Mouse (Mus musculus): ENCODE data around the gene Cox18.
"Not testable (repeated sequence)": the region's sequence is repeated elsewhere in the genome, so short reads cannot be mapped to it uniquely, and the experiment has no call there.

Cox18 gene

DNA sequence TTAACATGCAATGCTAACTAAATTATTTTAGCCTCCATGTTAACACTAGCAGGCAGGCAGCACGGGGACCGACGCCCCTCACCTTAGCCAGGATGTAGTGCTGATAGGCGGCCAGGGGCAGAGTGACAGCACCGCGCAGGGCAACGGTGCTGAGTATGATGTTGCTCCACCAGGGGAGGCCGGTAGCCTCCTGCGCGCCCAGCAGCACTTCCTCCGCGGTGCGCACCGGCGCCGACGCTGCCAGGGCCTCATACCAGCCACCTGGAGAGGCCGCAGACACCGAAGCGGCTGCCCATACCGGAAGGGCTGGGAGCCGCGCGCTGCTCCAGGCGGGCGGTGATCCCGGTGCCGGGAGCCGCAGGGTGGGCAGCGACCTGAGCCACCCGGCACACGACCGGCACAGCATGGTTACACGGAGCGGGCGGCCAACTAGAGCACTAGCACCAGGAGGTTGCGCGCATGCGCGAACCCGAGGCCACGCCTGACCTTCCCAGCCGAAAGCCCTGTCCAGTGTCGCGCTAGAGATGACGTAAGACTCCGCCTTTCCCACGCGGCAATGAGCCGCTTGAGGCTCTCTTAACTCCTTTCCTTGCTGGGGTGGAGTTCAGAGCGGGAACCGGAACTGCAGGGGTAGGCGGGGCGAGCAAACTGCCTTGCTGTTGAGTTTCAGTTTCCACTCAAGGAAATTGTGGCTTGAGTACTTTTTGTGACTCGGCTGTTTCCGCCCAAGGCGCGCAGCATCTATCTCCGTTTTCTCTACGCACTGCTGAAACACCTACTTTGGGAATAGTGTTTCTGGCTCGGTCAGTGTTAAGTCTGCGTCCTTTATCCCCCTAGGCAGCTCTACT is at the start of gene Cox18:
Gene Cox18, minus strand, starts transcription at position 468 of the 848 bp plus-strand sequence.
- Histone ChIP-seq H3K27me3 (ENCODE audit: insufficient read depth, low read length) (no peaks in the 10 kb centered on the region), H3K9me3 (ENCODE audit: low read length) (no peaks in the 10 kb centered on the region), H3K4me1 (replicated peaks; ENCODE audit: low read depth, low read length) (peaks cover 53% of the 10 kb centered on the region), H3K36me3 (ENCODE audit: insufficient read depth, low read length) (peaks cover 55% of the 10 kb centered on the region), H3K4me3 (replicated peaks; ENCODE audit: low read length) (peak within 1 kb of the TSS; percentile 95)
- TF ChIP-seq CTCF (conservative IDR thresholded peaks at IDR 0.05; ENCODE audit: low read length) (no peak), NANOG (IDR thresholded peaks at IDR 0.05; ENCODE audit: borderline replicate concordance, low read length) (no peak), POU5F1 (IDR thresholded peaks at IDR 0.05; ENCODE audit: borderline replicate concordance, low read length) (no peak)

GRCm38 (mm10) chr5:90262230-90262629 is 38.4 kb upstream of the Cox18 start:
- peaks cover 76% of the 10 kb centered on the region for H3K36me3 ChIP-seq (ENCODE audit: insufficient read depth, low read length)
- H3K27me3 ChIP-seq (ENCODE audit: insufficient read depth, low read length); H3K9me3 ChIP-seq (ENCODE audit: low read length); H3K4me3 ChIP-seq (replicated peaks; ENCODE audit: low read length); H3K4me1 ChIP-seq (replicated peaks; ENCODE audit: low read depth, low read length): not testable (repeated sequence)

DNA sequence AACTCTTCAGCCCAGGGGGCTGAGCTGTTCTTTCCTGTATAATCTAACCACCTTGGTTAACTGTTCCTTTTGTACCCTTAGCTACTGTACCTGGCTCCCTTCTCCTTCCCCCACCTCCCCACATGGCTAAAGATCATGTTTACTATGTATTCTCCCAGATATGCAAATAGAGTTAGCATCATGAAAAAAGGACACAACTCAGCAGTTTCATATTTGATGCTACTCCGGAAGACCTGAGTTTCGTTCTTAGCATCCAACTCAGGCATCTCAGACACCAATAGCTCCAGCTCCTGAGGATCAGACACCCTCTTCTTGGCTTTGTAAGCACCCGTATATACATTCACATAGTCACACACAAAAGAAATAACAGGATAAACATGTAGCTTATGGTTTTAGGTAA is 33.2 kb upstream of the Cox18 start:
- no peak overlapping the region for H3K4me3 ChIP-seq (replicated peaks; ENCODE audit: low read length)
- no peaks in the 10 kb centered on the region for H3K27me3 ChIP-seq (ENCODE audit: insufficient read depth, low read length)
- H3K4me1 ChIP-seq (replicated peaks; ENCODE audit: low read depth, low read length), result no peaks in the 10 kb centered on the region
- H3K9me3 ChIP-seq (ENCODE audit: low read length), result no peaks in the 10 kb centered on the region
- TF ChIP-seq NANOG (IDR thresholded peaks at IDR 0.05; ENCODE audit: borderline replicate concordance, low read length) (no peak), CTCF (conservative IDR thresholded peaks at IDR 0.05; ENCODE audit: low read length) (no peak), POU5F1 (IDR thresholded peaks at IDR 0.05; ENCODE audit: borderline replicate concordance, low read length) (no peak)
- peaks cover 88% of the 10 kb centered on the region for H3K36me3 ChIP-seq (ENCODE audit: insufficient read depth, low read length)

DNA sequence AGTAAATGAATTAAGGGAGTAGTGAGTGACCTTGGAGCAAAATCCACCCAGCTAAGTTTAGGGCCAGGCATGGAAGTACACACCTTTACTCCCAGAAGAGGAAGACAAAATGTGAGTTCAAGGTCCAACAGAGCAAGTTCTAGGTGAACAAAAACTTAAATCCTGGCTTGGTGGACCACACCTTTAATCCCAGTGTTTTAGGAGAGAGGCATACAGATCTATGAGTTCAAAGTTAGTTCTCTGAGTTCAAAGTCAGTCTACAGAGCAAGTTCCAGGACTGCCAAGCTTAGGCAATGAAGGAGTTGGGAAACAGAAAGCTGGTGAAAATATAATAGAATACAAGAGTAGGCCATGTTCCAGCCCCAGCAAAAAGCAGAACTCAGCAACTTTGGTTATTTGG is 23.7 kb upstream of the Cox18 start:
- Histone ChIP-seq H3K27me3 (ENCODE audit: insufficient read depth, low read length) (no peaks in the 10 kb centered on the region), H3K4me3 (replicated peaks; ENCODE audit: low read length) (peak overlapping the region; percentile 72), H3K36me3 (ENCODE audit: insufficient read depth, low read length) (peaks cover 60% of the 10 kb centered on the region), H3K9me3 (ENCODE audit: low read length) (no peaks in the 10 kb centered on the region), H3K4me1 (replicated peaks; ENCODE audit: low read depth, low read length) (peaks cover 53% of the 10 kb centered on the region)
- TF ChIP-seq POU5F1 (IDR thresholded peaks at IDR 0.05; ENCODE audit: borderline replicate concordance, low read length) (no peak), CTCF (conservative IDR thresholded peaks at IDR 0.05; ENCODE audit: low read length) (no peak), NANOG (IDR thresholded peaks at IDR 0.05; ENCODE audit: borderline replicate concordance, low read length) (no peak)

DNA sequence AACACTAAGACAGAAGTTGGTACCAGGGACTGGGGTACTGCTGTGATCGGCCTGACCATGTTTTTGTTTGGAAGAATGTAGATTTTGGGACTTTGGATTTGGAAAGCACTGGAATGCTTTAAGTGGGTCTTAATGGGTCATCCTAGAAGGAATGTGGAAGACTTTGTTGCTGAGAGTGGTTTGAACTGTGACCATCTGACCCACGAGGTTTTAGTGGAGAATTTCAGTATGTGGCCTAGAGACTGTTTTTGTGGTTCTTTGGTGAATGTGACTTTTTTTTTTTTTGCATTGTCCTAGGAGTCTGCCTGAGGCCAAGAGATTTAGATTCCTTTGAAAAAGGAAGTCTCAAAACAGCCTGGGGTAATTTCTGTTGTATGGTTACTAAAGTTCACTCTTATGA is 23.2 kb upstream of the Cox18 start:
- H3K36me3 ChIP-seq (ENCODE audit: insufficient read depth, low read length), result peaks cover 60% of the 10 kb centered on the region
- peaks cover 53% of the 10 kb centered on the region for H3K4me1 ChIP-seq (replicated peaks; ENCODE audit: low read depth, low read length)
- H3K9me3 ChIP-seq (ENCODE audit: low read length), result no peaks in the 10 kb centered on the region
- TF ChIP-seq POU5F1 (IDR thresholded peaks at IDR 0.05; ENCODE audit: borderline replicate concordance, low read length), result no peak
- TF ChIP-seq NANOG (IDR thresholded peaks at IDR 0.05; ENCODE audit: borderline replicate concordance, low read length), result peak; percentile 73
- peak overlapping the region; percentile 72 for H3K4me3 ChIP-seq (replicated peaks; ENCODE audit: low read length)
- H3K27me3 ChIP-seq (ENCODE audit: insufficient read depth, low read length), result no peaks in the 10 kb centered on the region

DNA sequence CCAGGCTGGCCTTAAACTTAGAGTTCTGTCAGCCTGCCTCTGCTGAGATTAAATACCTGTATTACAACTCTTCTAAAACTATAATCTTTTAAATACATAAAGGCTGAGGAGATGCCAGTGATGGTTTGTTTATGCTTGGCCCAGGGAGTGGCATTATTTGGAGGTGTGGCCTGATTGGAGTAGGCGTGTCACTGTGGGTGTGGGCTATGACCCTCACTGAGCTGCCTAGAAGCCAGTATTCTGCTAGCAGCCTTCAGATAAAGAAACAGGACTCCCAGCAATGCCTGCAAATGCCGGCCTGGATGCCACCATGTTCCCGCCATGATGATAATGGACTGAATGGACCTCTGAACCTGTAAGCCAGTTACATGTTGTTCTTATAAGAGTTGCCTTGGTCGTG is 22.8 kb upstream of the Cox18 start:
- no peaks in the 10 kb centered on the region for H3K27me3 ChIP-seq (ENCODE audit: insufficient read depth, low read length)
- peak overlapping the region; percentile 72 for H3K4me3 ChIP-seq (replicated peaks; ENCODE audit: low read length)
- TF ChIP-seq NANOG (IDR thresholded peaks at IDR 0.05; ENCODE audit: borderline replicate concordance, low read length) (no peak), CTCF (conservative IDR thresholded peaks at IDR 0.05; ENCODE audit: low read length) (no peak), POU5F1 (IDR thresholded peaks at IDR 0.05; ENCODE audit: borderline replicate concordance, low read length) (no peak)
- H3K4me1 ChIP-seq (replicated peaks; ENCODE audit: low read depth, low read length), result peaks cover 53% of the 10 kb centered on the region
- H3K9me3 ChIP-seq (ENCODE audit: low read length), result no peaks in the 10 kb centered on the region
- peaks cover 60% of the 10 kb centered on the region for H3K36me3 ChIP-seq (ENCODE audit: insufficient read depth, low read length)

DNA sequence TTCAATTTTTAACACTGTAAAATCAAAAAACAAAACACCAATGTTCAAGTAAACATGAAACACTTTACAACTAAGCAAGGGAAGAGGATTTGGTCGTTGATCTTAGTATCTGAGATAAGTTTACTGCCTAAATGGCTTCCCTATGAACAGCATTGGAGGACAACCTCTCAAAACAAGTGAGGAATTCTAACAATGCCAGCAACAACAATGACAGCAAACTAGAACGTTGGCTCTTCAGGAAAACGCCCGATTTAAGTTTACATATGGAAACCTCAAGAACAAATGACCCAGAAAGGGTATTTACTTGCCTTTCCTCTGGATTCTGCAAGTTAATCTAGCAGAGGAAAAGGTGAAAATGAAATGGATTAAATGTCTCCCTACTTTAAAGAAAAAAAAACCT is 21.6 kb upstream of the Cox18 start:
- Histone ChIP-seq H3K9me3 (ENCODE audit: low read length) (no peaks in the 10 kb centered on the region), H3K4me1 (replicated peaks; ENCODE audit: low read depth, low read length) (peaks cover 57% of the 10 kb centered on the region), H3K4me3 (replicated peaks; ENCODE audit: low read length) (no peak overlapping the region), H3K36me3 (ENCODE audit: insufficient read depth, low read length) (peaks cover 58% of the 10 kb centered on the region), H3K27me3 (ENCODE audit: insufficient read depth, low read length) (no peaks in the 10 kb centered on the region)
- TF ChIP-seq CTCF (conservative IDR thresholded peaks at IDR 0.05; ENCODE audit: low read length), result no peak

- peak; percentile 27; the same call in 1 of the 2 replicates for TF ChIP-seq NANOG (IDR thresholded peaks at IDR 0.05; ENCODE audit: borderline replicate concordance, low read length)
- no peak for TF ChIP-seq CTCF (conservative IDR thresholded peaks at IDR 0.05; ENCODE audit: low read length)
- no peak for TF ChIP-seq POU5F1 (IDR thresholded peaks at IDR 0.05; ENCODE audit: borderline replicate concordance, low read length)
- H3K36me3 ChIP-seq (ENCODE audit: insufficient read depth, low read length), result peaks cover 79% of the 10 kb centered on the region
- H3K9me3 ChIP-seq (ENCODE audit: low read length), result no peaks in the 10 kb centered on the region
- H3K4me1 ChIP-seq (replicated peaks; ENCODE audit: low read depth, low read length), result peaks cover 39% of the 10 kb centered on the region
- H3K4me3 ChIP-seq (replicated peaks; ENCODE audit: low read length), result peak overlapping the region; percentile 23; the same call in 1 of the 2 replicates
- no peaks in the 10 kb centered on the region for H3K27me3 ChIP-seq (ENCODE audit: insufficient read depth, low read length)
Measured at GRCm38 (mm10) chr5:90235217-90235616, 11.4 kb upstream of the Cox18 start.

- H3K36me3 ChIP-seq (ENCODE audit: insufficient read depth, low read length), result peaks cover 81% of the 10 kb centered on the region
- H3K4me1 ChIP-seq (replicated peaks; ENCODE audit: low read depth, low read length), result peaks cover 33% of the 10 kb centered on the region
Measured at GRCm38 (mm10) chr5:90233305-90233704, 9.5 kb upstream of the Cox18 start.

More at GRCm38 (mm10) chr5:90233305-90233704, 9.5 kb upstream of the Cox18 start:
- no peak for TF ChIP-seq CTCF (conservative IDR thresholded peaks at IDR 0.05; ENCODE audit: low read length)
- TF ChIP-seq NANOG (IDR thresholded peaks at IDR 0.05; ENCODE audit: borderline replicate concordance, low read length), result no peak
- TF ChIP-seq POU5F1 (IDR thresholded peaks at IDR 0.05; ENCODE audit: borderline replicate concordance, low read length), result no peak
- Histone ChIP-seq H3K27me3 (ENCODE audit: insufficient read depth, low read length) (no peaks in the 10 kb centered on the region), H3K9me3 (ENCODE audit: low read length) (no peaks in the 10 kb centered on the region), H3K4me3 (replicated peaks; ENCODE audit: low read length) (no peak overlapping the region)

All from E14TG2a.4 (cell line).